Mouse (Mus musculus) frontal cortex, postnatal 10 days (tissue): ENCODE data around the gene Ube2o.
"Not testable (repeated sequence)": the region's sequence is repeated elsewhere in the genome, so short reads cannot be mapped to it uniquely, and the experiment has no call there.

Experiments
- DNase-seq, 2 experiments: peaks; one replicate each; pipeline ENCODE4 v3.0.0; 2022; ENCODE audit warnings: low spot score in 2 of 2, mixed read lengths in 1 of 2

Gene Ube2o

GRCm38 (mm10) chr11:116615735-116616437, 34.6 kb upstream of the Ube2o start:
- DNase-seq, result no peak

GRCm38 (mm10) chr11:116613234-116613633, 32.0 kb upstream of the Ube2o start:
- no peak for DNase-seq

DNA sequence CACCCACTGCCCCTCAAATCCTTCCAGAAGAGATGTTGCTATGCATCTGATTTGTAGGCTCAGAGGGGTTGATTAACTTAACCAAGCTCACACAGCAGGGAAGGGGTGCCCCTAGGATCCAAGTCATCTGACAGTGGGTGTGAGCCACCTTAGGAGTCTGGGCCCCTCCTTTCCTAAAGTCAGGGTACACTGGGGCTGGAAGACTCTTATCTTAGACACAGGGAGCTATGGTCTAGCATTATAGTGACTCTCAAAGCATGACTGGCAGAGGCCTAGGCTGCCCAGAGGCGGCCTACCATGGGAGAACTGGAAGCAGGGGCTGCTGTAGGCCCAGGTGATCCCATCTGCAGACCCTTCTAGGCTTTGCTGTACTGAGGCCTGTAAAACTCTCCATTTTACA, 31.3 kb upstream of the Ube2o start:
- DNase-seq, result no peak

- no peak for DNase-seq
These were observed 30.6 kb upstream of the Ube2o start for GRCm38 (mm10) chr11:116611883-116612282.

DNA sequence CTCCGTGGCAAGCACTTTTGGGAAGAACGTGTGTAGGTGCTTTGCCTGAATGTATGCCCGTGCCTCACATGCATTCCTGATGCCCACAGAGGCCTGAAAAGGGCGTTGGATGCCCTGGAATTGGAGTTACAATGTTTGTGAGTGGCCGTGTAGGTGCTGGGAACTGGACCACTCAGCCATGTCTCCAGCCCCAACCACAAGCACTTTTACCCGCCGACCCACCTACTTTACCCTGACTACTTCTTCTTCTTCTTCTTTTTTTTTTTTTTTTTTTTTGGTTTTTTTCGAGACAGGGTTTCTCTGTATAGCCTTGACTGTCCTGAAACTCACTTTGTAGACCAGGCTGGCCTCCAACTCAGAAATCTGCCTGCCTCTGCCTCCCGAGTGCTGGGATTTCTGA, 29.9 kb upstream of the Ube2o start:
- not testable (repeated sequence) for DNase-seq

DNA sequence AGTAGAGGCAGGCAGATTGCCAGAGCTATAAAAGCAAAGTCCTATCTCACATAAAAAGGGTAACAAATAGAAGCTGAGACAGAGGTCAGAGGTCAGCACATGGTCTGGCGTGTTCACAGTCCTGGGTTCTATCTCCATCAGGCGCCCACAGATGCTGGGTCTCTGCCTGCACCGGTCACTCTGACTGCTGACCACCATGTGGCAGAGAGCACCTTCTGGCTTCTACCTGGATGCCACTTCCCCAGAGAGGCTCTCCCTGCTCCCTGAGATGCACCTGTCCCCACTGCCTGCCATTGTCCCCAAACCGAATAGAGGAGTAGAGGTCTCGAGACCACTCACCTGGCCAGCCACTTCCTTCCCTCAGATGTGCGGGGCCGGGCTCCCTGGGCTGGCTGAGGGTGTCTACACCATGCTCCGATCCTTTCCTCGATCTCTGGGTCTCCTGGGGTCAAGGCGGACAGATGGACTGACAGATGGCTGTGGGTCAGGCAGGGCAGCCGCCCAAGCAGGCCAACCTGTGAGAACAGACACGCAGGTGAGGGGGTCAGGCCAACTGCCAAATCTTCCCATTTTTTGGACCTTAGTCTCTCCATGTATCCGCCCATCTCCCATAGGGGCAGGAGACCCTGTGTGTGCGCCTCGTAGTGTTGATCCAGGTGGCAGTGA, 28.9 kb upstream of the Ube2o start:
- DNase-seq, result no peak

DNA sequence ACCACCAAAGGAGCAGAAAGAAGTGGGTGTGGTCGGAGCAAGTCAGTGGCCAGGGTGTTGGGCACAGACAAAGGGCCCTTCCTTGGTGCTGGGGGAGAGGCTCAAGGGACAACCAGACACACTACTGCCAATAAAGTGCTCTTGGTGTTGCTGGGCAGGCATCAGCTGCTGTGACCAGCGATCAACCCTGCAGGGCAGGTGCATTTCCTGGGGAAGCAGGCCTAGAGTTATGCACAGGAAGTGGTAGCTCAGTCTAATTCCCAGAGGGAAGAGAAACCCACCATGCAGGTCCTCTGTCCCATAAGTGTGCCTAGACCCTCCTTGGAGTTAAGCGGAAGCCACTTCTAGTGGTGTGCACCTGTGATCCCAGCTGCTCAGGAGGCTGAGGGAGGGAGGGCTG, 26.5 kb upstream of the Ube2o start:
- no peak for DNase-seq

DNA sequence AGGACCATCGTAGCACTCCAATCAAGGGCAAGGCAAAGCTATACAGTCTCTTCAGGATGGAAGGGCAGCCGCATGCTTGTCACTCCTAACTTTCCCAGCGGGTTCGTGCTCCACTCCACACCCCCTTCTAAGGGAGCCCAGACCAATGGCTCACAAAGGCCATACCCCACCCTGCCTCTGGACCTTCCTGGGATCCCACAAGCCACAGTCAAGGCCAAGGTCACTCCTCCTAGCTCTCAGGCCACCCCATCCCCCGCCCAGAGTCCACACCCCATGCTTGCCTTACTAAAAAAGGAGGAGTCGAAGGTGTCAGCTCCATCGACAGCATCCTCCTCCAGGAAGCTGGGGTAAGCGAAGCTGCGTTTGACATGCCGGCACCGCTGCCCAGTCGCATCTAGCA, 22.9 kb upstream of the Ube2o start:
- DNase-seq, result no peak

DNA sequence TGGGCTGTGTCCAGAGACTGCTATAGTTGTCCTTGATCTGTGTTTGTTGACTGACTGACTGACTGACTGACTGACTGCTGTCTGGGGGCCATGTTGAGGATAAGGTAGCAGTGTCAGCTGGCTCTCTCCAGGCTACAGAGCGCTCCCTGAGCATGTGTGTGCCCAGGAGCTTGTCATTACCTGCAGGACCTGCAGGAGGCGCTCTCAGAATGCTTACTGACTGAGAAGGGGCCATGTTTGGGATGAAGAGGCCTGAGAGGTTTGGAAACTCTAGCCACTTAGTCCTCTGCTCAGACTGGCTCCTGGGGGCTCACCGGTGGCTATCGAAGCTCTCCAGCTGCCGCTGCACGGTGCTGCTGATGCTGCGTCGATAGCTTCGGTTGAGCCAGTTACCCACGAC, 22.1 kb upstream of the Ube2o start:
- DNase-seq, result no peak

DNA sequence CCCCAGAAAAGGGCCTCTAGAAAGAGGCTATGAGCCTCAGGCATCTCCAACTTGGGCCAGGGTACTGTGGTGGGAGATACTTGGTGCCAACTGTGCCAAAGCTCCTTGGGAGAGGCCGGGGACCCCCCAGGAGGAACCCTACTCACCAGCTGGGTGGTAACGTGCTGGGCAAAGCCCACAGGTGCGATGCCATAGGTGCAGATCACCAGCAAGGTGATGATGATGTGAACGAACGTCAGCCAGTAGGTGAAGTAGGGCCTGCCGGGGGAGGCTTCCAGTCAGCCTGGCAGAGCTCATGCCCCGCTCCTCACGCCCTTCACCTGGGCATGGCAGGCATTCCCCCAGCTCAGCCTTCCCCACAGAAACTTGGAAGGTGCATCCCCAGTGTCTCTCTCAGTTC, 20.8 kb upstream of the Ube2o start:
- no peak for DNase-seq

DNA sequence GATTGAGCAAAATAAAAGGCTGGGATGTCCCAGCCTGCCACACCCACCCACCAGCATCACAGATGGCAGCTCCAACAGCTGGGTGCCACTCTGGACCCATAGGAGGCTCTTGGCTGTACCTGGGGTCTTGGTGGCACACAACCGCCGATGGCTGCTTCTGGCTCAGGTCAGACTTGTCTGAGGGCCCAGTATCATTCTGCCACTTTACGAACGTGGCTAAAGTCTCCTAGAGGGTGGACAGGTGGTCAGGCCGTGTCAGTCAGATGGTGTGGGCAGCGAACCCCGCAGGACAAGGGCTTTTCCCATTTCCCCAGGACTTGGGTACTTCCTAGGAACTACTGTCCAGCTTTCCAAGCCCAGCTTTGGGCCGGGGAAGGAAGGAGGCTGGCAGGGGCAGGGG, 19.9 kb upstream of the Ube2o start:
- no peak for DNase-seq

- no peak for DNase-seq
These were observed 18.0 kb upstream of the Ube2o start for GRCm38 (mm10) chr11:116599230-116599629.

- DNase-seq, result no peak
These were observed 16.9 kb upstream of the Ube2o start for GRCm38 (mm10) chr11:116598193-116598592.

DNA sequence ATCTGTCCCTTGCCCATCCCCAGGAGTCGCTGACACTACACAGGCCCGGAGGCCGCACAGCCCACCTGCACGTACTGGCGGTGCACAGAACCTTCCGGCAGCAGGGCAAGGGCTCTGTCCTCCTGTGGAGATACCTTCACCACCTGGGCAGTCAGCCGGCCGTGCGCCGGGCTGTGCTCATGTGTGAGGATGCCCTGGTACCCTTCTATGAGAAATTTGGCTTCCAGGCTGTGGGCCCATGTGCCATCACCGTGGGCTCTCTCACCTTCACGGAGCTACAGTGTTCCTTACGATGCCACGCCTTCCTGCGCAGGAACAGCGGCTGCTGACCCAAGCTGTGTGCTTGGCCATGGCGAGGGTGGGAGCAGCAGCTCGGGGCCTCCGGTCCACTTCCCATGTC, 15.5 kb upstream of the Ube2o start:
- no peak for DNase-seq

GRCm38 (mm10) chr11:116593345-116593744, 12.1 kb upstream of the Ube2o start:
- DNase-seq, result no peak

- peak; percentile 86 to 90 for DNase-seq
These were observed 11.2 kb upstream of the Ube2o start for GRCm38 (mm10) chr11:116592428-116592827.

- DNase-seq, result no peak
These were observed 10.4 kb upstream of the Ube2o start for GRCm38 (mm10) chr11:116591621-116592020.

DNA sequence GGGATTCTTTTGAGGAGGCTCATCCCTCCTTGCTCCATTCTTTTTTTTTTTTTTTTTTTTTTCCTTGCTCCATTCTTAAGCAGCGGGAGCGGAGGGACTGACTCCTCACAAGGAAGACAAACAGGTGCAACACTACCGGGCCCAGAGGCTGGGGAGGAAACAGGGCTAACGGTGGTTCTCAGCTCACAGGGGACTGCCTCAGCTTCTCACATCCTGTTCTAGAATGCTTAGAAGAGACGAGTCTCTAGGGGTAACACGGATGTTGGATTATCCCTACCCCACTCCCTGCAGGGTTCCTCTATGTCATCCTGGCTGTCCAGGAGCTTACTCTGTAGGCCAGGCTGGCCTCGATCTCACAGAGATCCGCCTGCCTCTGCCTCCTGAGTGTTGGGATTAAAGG, 8.3 kb upstream of the Ube2o start:
- DNase-seq, result no peak

DNA sequence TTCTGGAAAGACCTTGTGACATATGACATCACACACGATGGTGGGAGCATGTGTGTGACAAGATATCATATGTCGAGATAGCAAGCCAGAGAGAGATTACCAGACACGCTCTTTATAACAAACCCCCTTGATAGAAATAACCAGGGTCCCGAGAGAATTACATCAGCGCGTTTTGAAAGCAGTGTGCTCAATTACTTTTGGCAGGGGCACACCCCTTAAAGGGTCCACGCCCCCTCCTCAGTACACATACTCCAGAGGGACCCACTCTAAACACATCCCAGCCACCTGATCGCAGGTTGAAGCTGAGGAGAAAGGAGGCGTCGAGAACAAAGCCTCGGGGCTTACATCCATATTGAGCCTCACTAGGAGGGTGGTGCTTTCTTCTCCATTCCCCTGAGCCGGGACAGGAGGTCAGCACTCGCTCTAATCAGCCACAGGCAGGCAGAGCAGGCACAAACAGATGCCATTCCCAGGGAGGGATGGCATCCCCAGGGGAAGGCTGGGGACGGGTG, 7.8 kb upstream of the Ube2o start:
- DNase-seq, result no peak

GRCm38 (mm10) chr11:116586801-116587631, 5.8 kb upstream of the Ube2o start:
- peak in 1 of 2 experiments; percentile 53 for DNase-seq

- DNase-seq, result no peak
These were observed 5.1 kb upstream of the Ube2o start, which contains the start of gene Aanat for GRCm38 (mm10) chr11:116586310-116586709. Gene Aanat (plus strand): TSS chr11:116586432.

- no peak for DNase-seq
These were observed 4.4 kb upstream of the Ube2o start for GRCm38 (mm10) chr11:116585682-116586081.
